Mouse (Mus musculus) embryonic facial prominence, embryonic 15.5 days (tissue): ENCODE measurements around the gene Tpmt. TPM values are rescaled to one million over a fixed set of nuclear protein-coding genes. Genes with fewer than 3 reads are reported as not detected.

Source experiments
- ATAC-seq: fragments of 200-750 bp; cut with Nextera tagmentation; 2 replicates; pipeline ENCODE4 v1.8.0; 2017; ENCODE audit warnings: low read depth, moderate TSS enrichment; ENCODE audit not compliant: insufficient number of reproducible peaks, low FRiP score, low TSS enrichment
- H3K27ac ChIP-seq: fragments of 300-500 bp; sonication (generic); replicated peaks from 2 replicates; pipeline ENCODE4 v1.5.1; 2015; ENCODE audit warnings: mild to moderate bottlenecking, inconsistent platforms
- H3K27me3 ChIP-seq: fragments of 300-500 bp; sonication (generic); 2 replicates; pipeline ENCODE4 v1.6.1; 2015; ENCODE audit warnings: inconsistent platforms
- H3K36me3 ChIP-seq: fragments of 300-500 bp; sonication (generic); 2 replicates; pipeline ENCODE4 v1.6.1; 2015; ENCODE audit warnings: mild to moderate bottlenecking, inconsistent platforms
- H3K4me1 ChIP-seq: fragments of 300-500 bp; sonication (generic); 2 replicates; pipeline ENCODE4 v1.6.1; 2015; ENCODE audit warnings: inconsistent platforms
- H3K4me2 ChIP-seq: fragments of 300-500 bp; sonication (generic); replicated peaks from 2 replicates; pipeline ENCODE4 v1.6.1; 2015; ENCODE audit warnings: mild to moderate bottlenecking, inconsistent platforms
- H3K4me3 ChIP-seq: fragments of 300-500 bp; sonication (generic); replicated peaks from 2 replicates; pipeline ENCODE4 v1.5.1; 2015; ENCODE audit warnings: mild to moderate bottlenecking, inconsistent platforms
- H3K9ac ChIP-seq: fragments of 300-500 bp; sonication (generic); 2 replicates; pipeline ENCODE4 v1.6.1; 2015; ENCODE audit warnings: inconsistent platforms
- H3K9me3 ChIP-seq: fragments of 300-500 bp; sonication (generic); replicated peaks from 2 replicates; pipeline ENCODE4 v1.6.1; 2016; ENCODE audit warnings: inconsistent platforms
- WGBS: fragments of 180-500 bp; shearing (Covaris S2); methylation state at CpG from one replicate; pipeline ENCODE4 v1.1.7; 2015; 5-methylcytosine and 5-hydroxymethylcytosine counted together
- polyA plus RNA-seq: library from polyadenylated mRNA; unstranded; fragments of >200 nt; fragmentation: Nextera tagmentation; extraction: Ambion mirVana; gene quantifications from 2 replicates; pipeline ENCODE4 v1.2.1, GENCODE M21; 2015

Tpmt gene
- polyA plus RNA-seq, 1 experiment from 2014 or later: 16.9 TPM

GRCm38 (mm10) chr13:47042024-47042633 is 2.4 kb downstream of the Tpmt start:
- H3K27me3 ChIP-seq: no peaks in the 10 kb centered on the region
- peaks cover 13% of the 10 kb centered on the region for H3K4me1 ChIP-seq
- H3K4me3 ChIP-seq: peak overlapping the region; percentile 88; the same call in 1 of the 2 replicates
- peak overlapping the region; percentile 99 for H3K4me2 ChIP-seq
- no peaks in the 10 kb centered on the region for H3K36me3 ChIP-seq
- H3K27ac ChIP-seq: peak overlapping the region; percentile 48; the same call in 1 of the 2 replicates
- H3K9me3 ChIP-seq: no peaks in the 10 kb centered on the region
- ATAC-seq: no peak
- H3K9ac ChIP-seq: no peak overlapping the region
- 58% methylated on average over 8 of the region's 8 CpGs for WGBS

DNA sequence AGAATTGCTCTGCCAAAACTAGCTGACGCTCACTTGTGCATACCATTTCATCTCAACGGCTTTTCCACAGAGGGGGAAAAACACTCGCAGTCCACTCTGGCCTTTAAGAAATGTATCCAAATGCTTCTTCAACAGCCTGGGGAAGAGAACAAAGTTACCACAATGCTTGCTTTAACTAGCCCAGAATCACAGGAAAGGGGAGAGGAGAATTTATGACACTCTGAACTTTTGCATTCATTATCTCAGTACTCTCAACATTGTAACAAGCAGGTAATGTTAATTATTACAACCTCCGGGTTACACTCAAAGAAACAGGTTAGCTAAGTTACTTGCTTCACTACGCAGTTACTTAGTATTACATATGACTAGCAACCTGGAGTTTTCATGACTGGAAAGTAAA is 4.5 kb downstream of the Tpmt start:
- 89% methylated on average over 5 of the region's 5 CpGs for WGBS
- H3K4me2 ChIP-seq: no peak overlapping the region
- no peak overlapping the region for H3K9ac ChIP-seq
- H3K27ac ChIP-seq: no peak overlapping the region
- H3K9me3 ChIP-seq: no peaks in the 10 kb centered on the region
- no peak overlapping the region for H3K4me3 ChIP-seq
- H3K27me3 ChIP-seq: no peaks in the 10 kb centered on the region
- ATAC-seq: no peak
- H3K36me3 ChIP-seq: no peaks in the 10 kb centered on the region
- H3K4me1 ChIP-seq: peaks cover 13% of the 10 kb centered on the region

- H3K9me3 ChIP-seq: no peaks in the 10 kb centered on the region
- WGBS: 76% methylated on average over 6 of the region's 6 CpGs
- ATAC-seq: no peak
- no peak overlapping the region for H3K9ac ChIP-seq
- no peaks in the 10 kb centered on the region for H3K36me3 ChIP-seq
- H3K4me1 ChIP-seq: 0 out of 2 replicates have a peak, but pooled peaks cover 3% of the 10 kb centered on the region
- no peak overlapping the region for H3K27ac ChIP-seq
- H3K27me3 ChIP-seq: no peaks in the 10 kb centered on the region
- no peak overlapping the region for H3K4me3 ChIP-seq
- H3K4me2 ChIP-seq: no peak overlapping the region
These were observed 6.6 kb downstream of the Tpmt start for GRCm38 (mm10) chr13:47037946-47038345.

GRCm38 (mm10) chr13:47033602-47034001 is 10.9 kb downstream of the Tpmt start:
- H3K4me3 ChIP-seq: no peak overlapping the region
- no peak for ATAC-seq
- no peaks in the 10 kb centered on the region for H3K4me1 ChIP-seq
- 90% methylated on average over 4 of the region's 4 CpGs for WGBS
- no peak overlapping the region for H3K4me2 ChIP-seq
- H3K9me3 ChIP-seq: no peaks in the 10 kb centered on the region
- no peaks in the 10 kb centered on the region; the same call in 1 of the 2 replicates for H3K36me3 ChIP-seq
- no peaks in the 10 kb centered on the region for H3K27me3 ChIP-seq
- no peak overlapping the region for H3K27ac ChIP-seq
- no peak overlapping the region for H3K9ac ChIP-seq

DNA sequence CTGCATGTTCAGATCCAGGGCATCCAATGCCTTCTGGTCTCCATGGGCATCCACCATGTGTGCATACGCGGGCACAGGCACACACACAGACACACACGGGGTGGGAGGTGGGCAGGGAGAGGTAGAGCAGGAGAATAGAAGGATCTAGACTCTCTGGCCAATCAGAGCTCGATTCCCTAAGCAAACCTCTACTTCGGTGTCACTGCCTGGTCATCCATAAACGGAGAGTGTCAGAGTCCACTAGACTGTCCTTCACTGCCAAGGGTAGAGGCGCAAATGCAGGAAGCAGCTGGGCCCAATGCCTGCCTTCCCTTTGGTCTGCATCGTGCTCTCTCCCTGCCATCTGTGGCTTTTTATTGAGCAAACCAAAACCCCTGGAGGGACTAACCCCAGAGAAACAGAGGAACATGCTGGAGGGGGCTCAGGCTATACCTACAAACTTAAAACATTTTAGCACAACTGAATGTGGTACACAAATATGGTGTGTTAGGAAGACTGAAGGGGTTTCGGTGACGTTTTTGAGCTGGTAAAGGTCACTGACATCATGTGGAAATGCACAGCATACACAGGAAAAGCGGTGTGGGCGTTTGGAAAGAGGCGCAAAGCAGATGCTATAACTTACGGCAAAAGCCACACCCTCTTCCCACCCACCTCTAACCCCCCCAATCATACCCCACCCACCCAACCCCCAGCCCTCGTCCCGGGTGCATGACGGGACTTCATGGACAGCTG is 14.0 kb downstream of the Tpmt start:
- H3K4me3 ChIP-seq: no peak overlapping the region
- no peaks in the 10 kb centered on the region for H3K27me3 ChIP-seq
- H3K4me1 ChIP-seq: no peaks in the 10 kb centered on the region
- no peak overlapping the region for H3K9ac ChIP-seq
- no peak for ATAC-seq
- no peaks in the 10 kb centered on the region for H3K9me3 ChIP-seq
- H3K27ac ChIP-seq: no peak overlapping the region
- no peak overlapping the region for H3K4me2 ChIP-seq
- no peaks in the 10 kb centered on the region; the same call in 1 of the 2 replicates for H3K36me3 ChIP-seq
- WGBS: 82% methylated on average over 17 of the region's 17 CpGs

GRCm38 (mm10) chr13:47020798-47021197 is 23.7 kb downstream of the Tpmt start:
- H3K27me3 ChIP-seq: no peaks in the 10 kb centered on the region
- no peak overlapping the region for H3K4me3 ChIP-seq
- no peak overlapping the region for H3K9ac ChIP-seq
- 58% methylated on average over 7 of the region's 7 CpGs for WGBS
- H3K4me1 ChIP-seq: no peaks in the 10 kb centered on the region
- no peaks in the 10 kb centered on the region for H3K36me3 ChIP-seq
- no peaks in the 10 kb centered on the region for H3K9me3 ChIP-seq
- H3K27ac ChIP-seq: no peak overlapping the region
- no peak overlapping the region for H3K4me2 ChIP-seq
- no peak for ATAC-seq

DNA sequence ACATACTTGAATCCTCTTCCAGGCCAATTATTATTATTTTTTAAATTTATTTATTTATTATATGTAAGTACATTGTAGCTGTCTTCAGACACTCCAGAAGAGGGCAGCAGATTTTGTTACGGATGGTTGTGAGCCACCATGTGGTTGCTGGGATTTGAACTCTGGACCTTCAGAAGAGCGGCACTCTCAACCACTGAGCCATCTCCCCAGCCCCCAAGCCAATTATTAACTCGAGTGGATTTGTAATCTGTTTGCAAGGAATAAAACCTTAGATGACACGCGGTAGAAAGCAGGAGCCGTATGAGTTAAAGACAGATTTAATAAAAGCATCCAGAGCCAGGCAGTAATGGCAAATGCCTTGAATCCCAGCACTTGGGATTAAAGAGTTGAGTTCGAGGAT is 24.8 kb downstream of the Tpmt start:
- Histone ChIP-seq H3K27ac (no peak overlapping the region), H3K27me3 (no peaks in the 10 kb centered on the region), H3K4me1 (peaks cover 1% of the 10 kb centered on the region; the same call in 1 of the 2 replicates), H3K9ac (no peak overlapping the region), H3K4me2 (no peak overlapping the region), H3K4me3 (no peak overlapping the region), H3K9me3 (no peaks in the 10 kb centered on the region), H3K36me3 (no peaks in the 10 kb centered on the region)
- no peak for ATAC-seq
- 86% methylated on average over 7 of the region's 7 CpGs for whole genome bisulfite sequencing

DNA sequence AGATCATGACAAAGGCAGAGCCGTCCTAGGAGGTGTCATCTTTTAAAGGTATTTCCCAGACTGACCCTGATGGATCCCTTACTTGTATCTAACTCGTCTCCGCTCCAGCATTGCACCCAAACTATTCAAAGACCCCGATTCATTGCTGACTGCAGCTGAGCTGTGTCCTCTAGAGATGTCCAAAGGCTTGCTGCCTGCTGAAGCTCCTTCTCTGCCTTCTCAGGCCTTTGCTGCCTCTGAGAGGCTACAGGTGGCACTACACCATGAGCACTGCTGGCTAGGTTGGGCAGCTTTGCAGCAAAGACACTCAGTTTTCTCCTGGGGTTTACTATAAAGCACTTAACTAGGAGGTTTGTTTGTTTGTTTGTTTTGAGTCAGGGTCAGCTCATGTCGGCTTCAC is 27.3 kb downstream of the Tpmt start:
- H3K27me3 ChIP-seq: no peaks in the 10 kb centered on the region
- H3K4me3 ChIP-seq: no peak overlapping the region
- no peak overlapping the region for H3K4me2 ChIP-seq
- no peak for ATAC-seq
- no peak overlapping the region for H3K9ac ChIP-seq
- H3K36me3 ChIP-seq: no peaks in the 10 kb centered on the region
- H3K4me1 ChIP-seq: peaks cover 11% of the 10 kb centered on the region; the same call in 1 of the 2 replicates
- 39% methylated on average over 5 of the region's 5 CpGs for WGBS
- no peaks in the 10 kb centered on the region for H3K9me3 ChIP-seq
- H3K27ac ChIP-seq: no peak overlapping the region

DNA sequence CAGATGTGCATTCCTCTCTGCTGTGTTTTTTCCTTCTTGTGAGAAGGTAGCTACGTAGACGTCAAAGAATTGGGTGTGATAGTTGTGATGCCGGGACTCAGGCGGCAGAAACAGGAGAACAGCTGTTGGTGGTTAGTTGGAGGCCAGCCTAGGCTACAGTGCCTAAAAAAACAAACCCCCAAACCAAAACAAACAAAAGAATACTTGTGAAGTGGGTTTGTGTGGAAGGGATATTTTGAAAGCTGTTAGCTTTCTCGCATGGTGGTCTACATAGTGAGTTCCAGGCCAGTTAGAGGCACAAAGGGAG is 29.4 kb downstream of the Tpmt start:
- WGBS: 27% methylated on average over 5 of the region's 5 CpGs
- Histone ChIP-seq H3K27ac (no peak overlapping the region), H3K4me2 (peak overlapping the region; percentile 100), H3K9ac (no peak overlapping the region), H3K9me3 (peaks cover 9% of the 10 kb centered on the region; the same call in 1 of the 2 replicates), H3K4me1 (peaks cover 11% of the 10 kb centered on the region; the same call in 1 of the 2 replicates), H3K36me3 (no peaks in the 10 kb centered on the region), H3K4me3 (peak overlapping the region; percentile 65), H3K27me3 (no peaks in the 10 kb centered on the region)
- ATAC-seq: no peak

GRCm38 (mm10) chr13:47014334-47015194 is 30.0 kb downstream of the Tpmt start, which contains the start of gene Nhlrc1:
TSS of gene Nhlrc1 (minus strand) at chr13:47014850.
- Histone ChIP-seq H3K36me3 (no peaks in the 10 kb centered on the region), H3K9ac (peak within 1 kb of the TSS; percentile 31), H3K4me3 (peak within 1 kb of the TSS; percentile 65), H3K9me3 (peaks cover 13% of the 10 kb centered on the region; the same call in 1 of the 2 replicates), H3K4me2 (peak within 1 kb of the TSS; percentile 100), H3K4me1 (peaks cover 11% of the 10 kb centered on the region; the same call in 1 of the 2 replicates), H3K27ac (no peak within 1 kb of the TSS), H3K27me3 (no peaks in the 10 kb centered on the region)
- ATAC-seq: peak; percentile 88
- 3% methylated on average over 71 of the region's 73 CpGs for WGBS

DNA sequence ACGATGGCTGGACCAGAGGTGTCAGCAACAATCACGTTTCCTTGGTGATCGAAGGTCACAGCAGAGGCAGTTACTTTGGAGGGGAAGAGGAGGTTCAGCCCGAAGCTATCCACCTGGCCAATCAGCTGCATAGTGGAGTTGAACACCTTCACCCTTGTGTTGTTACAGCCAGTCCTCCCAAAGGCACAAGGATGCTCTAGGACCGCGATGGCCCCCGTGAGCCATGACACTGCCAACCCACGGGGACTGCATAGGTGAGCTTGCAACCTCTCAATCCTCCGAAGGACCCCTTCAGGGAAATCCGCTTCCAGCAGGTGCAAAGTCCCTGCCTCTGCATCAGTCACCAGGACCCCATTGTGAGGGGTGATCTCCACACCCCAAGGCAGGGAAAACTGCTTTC is 30.8 kb downstream of the Tpmt start:
- ATAC-seq: no peak
- 65% methylated on average over 10 of the region's 10 CpGs for whole genome bisulfite sequencing
- peaks cover 11% of the 10 kb centered on the region; the same call in 1 of the 2 replicates for H3K4me1 ChIP-seq
- H3K9ac ChIP-seq: peak overlapping the region; percentile 31
- H3K27me3 ChIP-seq: no peaks in the 10 kb centered on the region
- H3K4me2 ChIP-seq: peak overlapping the region; percentile 100
- H3K9me3 ChIP-seq: peaks cover 13% of the 10 kb centered on the region; the same call in 1 of the 2 replicates
- no peaks in the 10 kb centered on the region for H3K36me3 ChIP-seq
- H3K4me3 ChIP-seq: peak overlapping the region; percentile 65
- no peak overlapping the region for H3K27ac ChIP-seq
